Mouse (Mus musculus) cerebellum, adult 2 months (tissue): ENCODE data around the gene Slit3. TPM values are rescaled to one million over a fixed set of nuclear protein-coding genes. Genes with fewer than 3 reads are reported as not detected.

ENCODE experiments used
- DNase-seq, 2 experiments: peaks; one replicate each; pipeline ENCODE4 v3.0.0; 2021
- H3K27ac ChIP-seq: fragments of 200-500 bp; 2 replicates; pipeline ENCODE4 v1.5.1; 2012; ENCODE audit warnings: low read length, control low read depth, inconsistent platforms; ENCODE audit not compliant: insufficient read depth
- H3K27me3 ChIP-seq: fragments of 200-500 bp; 2 replicates; pipeline ENCODE4 v1.6.1; 2012; ENCODE audit warnings: inconsistent platforms, mild to moderate bottlenecking, low read length, moderate library complexity; ENCODE audit not compliant: control insufficient read depth, insufficient read depth
- H3K4me1 ChIP-seq: fragments of 200-500 bp; 2 replicates; pipeline ENCODE4 v1.6.1; 2011; ENCODE audit warnings: low read length; ENCODE audit not compliant: control insufficient read depth, insufficient read depth
- H3K4me3 ChIP-seq: fragments of 200-500 bp; replicated peaks from 2 replicates; pipeline ENCODE3; 2011; ENCODE audit warnings: mild to moderate bottlenecking, low read depth, low read length, control low read depth; ENCODE audit not compliant: insufficient read depth
- CTCF ChIP-seq: fragments of 200-500 bp; IDR thresholded peaks from 2 replicates; pipeline ENCODE4 v1.5.1; 2011; ENCODE audit warnings: low read depth, mild to moderate bottlenecking, control low read depth, low read length, moderate library complexity, borderline replicate concordance; ENCODE audit not compliant: insufficient read depth
- POLR2A ChIP-seq: fragments of 200-500 bp; IDR thresholded peaks from 2 replicates; pipeline ENCODE4 v1.6.1; 2011; ENCODE audit warnings: low read length, control low read depth, borderline replicate concordance; ENCODE audit not compliant: insufficient read depth
- WGBS: fragments of 180-500 bp; shearing (Covaris S2); methylation state at CpG from one replicate; pipeline ENCODE4 v1.1.7; 2018; 5-methylcytosine and 5-hydroxymethylcytosine counted together
- polyA plus RNA-seq: library from polyadenylated mRNA; depleted of rRNA; stranded (reverse); fragments of >200 nt; gene quantifications from 2 replicates; pipeline ENCODE4 v1.2.3, GENCODE M21; 2012

The Slit3 gene
- polyA plus RNA-seq, 1 experiment = 10.0 TPM

DNA sequence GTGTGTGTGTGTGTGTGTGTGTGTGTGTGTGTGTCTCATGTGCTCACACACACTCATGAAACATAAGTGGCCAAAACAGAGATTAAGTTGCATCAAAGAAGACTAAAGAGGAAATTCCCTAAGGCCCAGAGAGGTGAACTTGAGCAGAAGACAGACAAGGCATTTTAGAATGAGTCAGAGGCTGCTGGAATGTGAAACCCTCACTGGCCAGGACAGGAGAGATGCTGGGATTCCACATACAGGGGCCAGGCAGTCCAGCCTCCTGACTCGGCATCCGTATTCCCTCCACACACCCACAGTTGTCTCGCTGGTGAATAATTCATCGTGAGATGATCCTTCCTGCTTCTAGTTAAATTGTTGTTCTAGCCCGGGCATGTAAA is 352.6 kb downstream of the Slit3 start:
- 91% methylated on average over 5 of the region's 5 CpGs for WGBS
- H3K27me3 ChIP-seq = no peaks in the 10 kb centered on the region
- TF ChIP-seq CTCF (no peak), POLR2A (no peak)
- no peak for DNase-seq
- no peak overlapping the region for H3K4me3 ChIP-seq
- H3K4me1 ChIP-seq = no peaks in the 10 kb centered on the region; the same call in none of the 2 replicates
- H3K27ac ChIP-seq = no peak overlapping the region

GRCm38 (mm10) chr11:35480146-35480545 is 359.1 kb downstream of the Slit3 start:
- H3K4me3 ChIP-seq = no peak overlapping the region
- H3K4me1 ChIP-seq = no peaks in the 10 kb centered on the region
- TF ChIP-seq POLR2A = no peak
- TF ChIP-seq CTCF = no peak
- no peaks in the 10 kb centered on the region for H3K27me3 ChIP-seq
- 45% methylated on average over 8 of the region's 8 CpGs for WGBS
- DNase-seq = no peak
- no peak overlapping the region for H3K27ac ChIP-seq

GRCm38 (mm10) chr11:35481611-35482363 is 360.8 kb downstream of the Slit3 start:
- no peaks in the 10 kb centered on the region for H3K4me1 ChIP-seq
- TF ChIP-seq POLR2A (no peak), CTCF (no peak)
- no peak overlapping the region for H3K27ac ChIP-seq
- no peaks in the 10 kb centered on the region for H3K27me3 ChIP-seq
- 89% methylated on average over 9 of the region's 9 CpGs for WGBS
- no peak overlapping the region for H3K4me3 ChIP-seq
- no peak for DNase-seq

- 92% methylated on average over 5 of the region's 5 CpGs for WGBS
- no peak for DNase-seq
- no peak overlapping the region for H3K4me3 ChIP-seq
- H3K27me3 ChIP-seq = no peaks in the 10 kb centered on the region
- H3K4me1 ChIP-seq = no peaks in the 10 kb centered on the region
- no peak for TF ChIP-seq POLR2A
- TF ChIP-seq CTCF = no peak
- no peak overlapping the region for H3K27ac ChIP-seq
Observed at GRCm38 (mm10) chr11:35487966-35488365, 366.9 kb downstream of the Slit3 start.

DNA sequence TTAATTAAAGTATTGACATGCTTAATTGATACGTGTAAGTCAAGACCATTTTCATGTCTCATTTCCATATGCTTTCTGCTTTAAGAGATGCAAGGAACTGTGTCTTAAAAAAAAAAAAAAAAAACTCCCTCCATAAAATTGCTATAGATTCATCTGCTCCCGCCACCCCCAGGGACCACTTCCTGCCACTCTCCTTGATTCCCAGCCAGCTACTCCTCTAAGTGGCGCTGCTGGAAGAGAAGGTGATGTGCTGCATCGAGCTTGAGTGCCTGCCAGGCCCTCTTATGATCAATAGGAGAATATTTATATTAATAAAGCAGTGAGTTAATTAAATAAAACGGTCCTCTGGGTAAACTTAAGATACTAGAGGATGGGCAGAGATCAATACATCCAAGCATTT is 370.7 kb downstream of the Slit3 start:
- WGBS = 63% methylated on average over 5 of the region's 5 CpGs
- no peak for TF ChIP-seq CTCF
- no peak for TF ChIP-seq POLR2A
- no peak for DNase-seq
- Histone ChIP-seq H3K27me3 (no peaks in the 10 kb centered on the region), H3K4me1 (no peaks in the 10 kb centered on the region), H3K4me3 (no peak overlapping the region), H3K27ac (no peak overlapping the region)

GRCm38 (mm10) chr11:35496874-35497273 is 375.9 kb downstream of the Slit3 start:
- Histone ChIP-seq H3K27me3 (no peaks in the 10 kb centered on the region), H3K27ac (no peak overlapping the region), H3K4me3 (no peak overlapping the region), H3K4me1 (no peaks in the 10 kb centered on the region)
- WGBS = 52% methylated on average over 10 of the region's 10 CpGs
- DNase-seq = no peak
- TF ChIP-seq CTCF (no peak), POLR2A (no peak)

GRCm38 (mm10) chr11:35497961-35498360 is 376.9 kb downstream of the Slit3 start:
- H3K4me1 ChIP-seq = no peaks in the 10 kb centered on the region
- H3K4me3 ChIP-seq = no peak overlapping the region
- no peaks in the 10 kb centered on the region for H3K27me3 ChIP-seq
- no peak overlapping the region for H3K27ac ChIP-seq
- no peak for DNase-seq
- 77% methylated on average over 8 of the region's 8 CpGs for WGBS
- TF ChIP-seq POLR2A (no peak), CTCF (no peak)

- Histone ChIP-seq H3K27me3 (no peaks in the 10 kb centered on the region), H3K4me1 (no peaks in the 10 kb centered on the region), H3K4me3 (no peak overlapping the region), H3K27ac (no peak overlapping the region)
- DNase-seq = no peak
- TF ChIP-seq POLR2A (no peak), CTCF (no peak)
- WGBS = 50% methylated on average over 3 of the region's 3 CpGs
Observed at GRCm38 (mm10) chr11:35502128-35502527, 381.1 kb downstream of the Slit3 start.

DNA sequence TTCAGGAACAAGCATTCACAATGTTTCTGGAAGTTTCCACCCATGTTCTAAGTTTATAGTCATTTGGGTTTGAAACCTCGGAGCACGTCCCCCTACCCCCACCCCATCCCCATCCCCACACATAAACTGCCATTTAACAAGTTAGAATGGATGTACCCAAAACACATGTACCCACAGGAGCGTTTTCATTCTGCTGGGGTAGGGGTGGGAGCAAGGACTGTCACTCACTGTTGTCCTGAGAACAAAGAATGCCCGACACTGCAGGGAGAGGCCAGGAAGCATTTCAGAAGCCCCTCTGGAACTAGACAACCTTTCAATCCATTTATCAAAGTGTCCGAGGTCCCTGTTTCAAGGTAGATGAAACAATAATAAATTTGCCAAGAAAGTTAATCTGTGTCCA is 383.0 kb downstream of the Slit3 start:
- Histone ChIP-seq H3K27me3 (no peaks in the 10 kb centered on the region), H3K27ac (no peak overlapping the region), H3K4me3 (no peak overlapping the region), H3K4me1 (no peaks in the 10 kb centered on the region)
- no peak for DNase-seq
- no peak for TF ChIP-seq POLR2A
- TF ChIP-seq CTCF = no peak
- 46% methylated on average over 5 of the region's 5 CpGs for WGBS
